Mouse (Mus musculus) stomach, embryonic 14.5 days (tissue): ENCODE measurements around the gene Anxa10. TPM values are rescaled to one million over a fixed set of nuclear protein-coding genes. Genes with fewer than 3 reads are reported as not detected.

ENCODE experiments used
- ATAC-seq: fragments of 200-750 bp; cut with Nextera tagmentation; 2 replicates; pipeline ENCODE4 v1.8.0; 2017; ENCODE audit warnings: low read depth, moderate TSS enrichment; ENCODE audit not compliant: insufficient number of reproducible peaks, insufficient read depth, low FRiP score
- H3K27ac ChIP-seq: fragments of 300-500 bp; sonication (generic); 2 replicates; pipeline ENCODE4 v1.5.1; 2014; ENCODE audit warnings: mild to moderate bottlenecking, low read length, moderate library complexity, mixed read lengths
- H3K27me3 ChIP-seq: fragments of 300-500 bp; sonication (generic); 2 replicates; pipeline ENCODE4 v1.6.1; 2014; ENCODE audit warnings: low read length, control low read depth, mixed read lengths; ENCODE audit not compliant: control insufficient read depth, insufficient read depth
- H3K36me3 ChIP-seq: fragments of 300-500 bp; sonication (generic); 2 replicates; pipeline ENCODE4 v1.6.1; 2014; ENCODE audit warnings: mild to moderate bottlenecking, control low read depth, low read length, moderate library complexity, mixed read lengths; ENCODE audit not compliant: control insufficient read depth, insufficient read depth
- H3K4me1 ChIP-seq: fragments of 300-500 bp; sonication (generic); 2 replicates; pipeline ENCODE4 v1.6.1; 2014; ENCODE audit warnings: low read length, control low read depth, mixed read lengths; ENCODE audit not compliant: control insufficient read depth, insufficient read depth
- H3K4me2 ChIP-seq: fragments of 300-500 bp; sonication (generic); replicated peaks from 2 replicates; pipeline ENCODE4 v1.6.1; 2014; ENCODE audit warnings: low read depth, low read length, control low read depth
- H3K4me3 ChIP-seq: fragments of 300-500 bp; sonication (generic); 2 replicates; pipeline ENCODE4 v1.5.1; 2014; ENCODE audit warnings: low read depth, low read length, control low read depth
- H3K9ac ChIP-seq: fragments of 300-500 bp; sonication (generic); replicated peaks from 2 replicates; pipeline ENCODE4 v1.6.1; 2014; ENCODE audit warnings: low read depth, mild to moderate bottlenecking, control low read depth, low read length, moderate library complexity, mixed read lengths
- H3K9me3 ChIP-seq: fragments of 300-500 bp; sonication (generic); 2 replicates; pipeline ENCODE4 v1.6.1; 2016; ENCODE audit warnings: low read depth, low read length, control low read depth; ENCODE audit not compliant: control insufficient read depth
- WGBS: fragments of 180-500 bp; shearing (Covaris S2); extraction: QIAGEN DNeasy Blood & Tissue Kit; methylation state at CpG from one replicate; pipeline ENCODE4 v1.1.7; 2014; 5-methylcytosine and 5-hydroxymethylcytosine counted together
- polyA plus RNA-seq: library from polyadenylated mRNA; unstranded; fragments of >200 nt; fragmentation: Nextera tagmentation; extraction: Ambion mirVana; gene quantifications from 2 replicates; pipeline ENCODE4 v1.2.1, GENCODE M21; 2014

The Anxa10 gene
- polyA plus RNA-seq = 61.5 and 75.2 TPM in 2 replicates

GRCm38 (mm10) chr8:62123098-62123497 is at the start of gene Anxa10:
Anxa10 (minus strand) TSS chr8:62123150.
- WGBS = 77% methylated on average over 2 of the region's 2 CpGs
- Histone ChIP-seq H3K36me3 (no peaks in the 10 kb centered on the region), H3K9ac (no peak within 1 kb of the TSS), H3K27ac (no peak within 1 kb of the TSS), H3K27me3 (no peaks in the 10 kb centered on the region), H3K9me3 (no peaks in the 10 kb centered on the region), H3K4me1 (no peaks in the 10 kb centered on the region), H3K4me2 (no peak within 1 kb of the TSS), H3K4me3 (no peak within 1 kb of the TSS)
- ATAC-seq = peak; percentile 80

GRCm38 (mm10) chr8:62132662-62133366 is 9.9 kb upstream of the Anxa10 start:
- H3K4me2 ChIP-seq = no peak overlapping the region
- 71% methylated on average over 3 of the region's 3 CpGs for WGBS

GRCm38 (mm10) chr8:62097213-62097612 is 25.7 kb downstream of the Anxa10 start:
- Histone ChIP-seq H3K27ac (no peak overlapping the region), H3K36me3 (no peaks in the 10 kb centered on the region), H3K4me2 (no peak overlapping the region), H3K27me3 (no peaks in the 10 kb centered on the region), H3K4me1 (no peaks in the 10 kb centered on the region), H3K4me3 (no peak overlapping the region), H3K9me3 (no peaks in the 10 kb centered on the region), H3K9ac (no peak overlapping the region)
- no peak for ATAC-seq
- 92% methylated on average over 2 of the region's 2 CpGs for whole genome bisulfite sequencing

More at GRCm38 (mm10) chr8:62132662-62133366, 9.9 kb upstream of the Anxa10 start:
- ATAC-seq = no peak
- Histone ChIP-seq H3K4me1 (no peaks in the 10 kb centered on the region), H3K9me3 (no peaks in the 10 kb centered on the region), H3K36me3 (no peaks in the 10 kb centered on the region), H3K27me3 (no peaks in the 10 kb centered on the region), H3K27ac (no peak overlapping the region), H3K9ac (no peak overlapping the region), H3K4me3 (no peak overlapping the region)

GRCm38 (mm10) chr8:62081804-62082203 is 41.1 kb downstream of the Anxa10 start:
- Histone ChIP-seq H3K9ac (no peak overlapping the region), H3K4me2 (no peak overlapping the region), H3K27ac (no peak overlapping the region), H3K4me1 (no peaks in the 10 kb centered on the region), H3K9me3 (no peaks in the 10 kb centered on the region), H3K27me3 (no peaks in the 10 kb centered on the region), H3K36me3 (no peaks in the 10 kb centered on the region), H3K4me3 (no peak overlapping the region)
- WGBS = 87% methylated on average over 2 of the region's 2 CpGs
- ATAC-seq = no peak

- no peak overlapping the region for H3K9ac ChIP-seq
- 0 out of 2 replicates have a peak, but pooled peaks have one; percentile 53 for ATAC-seq
- H3K27ac ChIP-seq = no peak overlapping the region
- H3K27me3 ChIP-seq = no peaks in the 10 kb centered on the region
- 38% methylated on average over 3 of the region's 3 CpGs for WGBS
- H3K4me2 ChIP-seq = no peak overlapping the region
- no peaks in the 10 kb centered on the region for H3K4me1 ChIP-seq
- H3K9me3 ChIP-seq = no peaks in the 10 kb centered on the region
- H3K36me3 ChIP-seq = no peaks in the 10 kb centered on the region
- no peak overlapping the region for H3K4me3 ChIP-seq
Measured at GRCm38 (mm10) chr8:62080195-62080802, 42.7 kb downstream of the Anxa10 start.

- ATAC-seq = no peak
- Histone ChIP-seq H3K9me3 (no peaks in the 10 kb centered on the region), H3K9ac (no peak overlapping the region), H3K27ac (no peak overlapping the region), H3K4me3 (no peak overlapping the region), H3K27me3 (no peaks in the 10 kb centered on the region), H3K36me3 (no peaks in the 10 kb centered on the region), H3K4me2 (no peak overlapping the region), H3K4me1 (no peaks in the 10 kb centered on the region)
Measured at GRCm38 (mm10) chr8:62068305-62068704, 54.6 kb downstream of the Anxa10 start.

GRCm38 (mm10) chr8:62060357-62060756 is 62.6 kb downstream of the Anxa10 start:
- ATAC-seq = no peak
- no peak overlapping the region for H3K27ac ChIP-seq
- H3K4me2 ChIP-seq = no peak overlapping the region

GRCm38 (mm10) chr8:62046809-62047208 is 76.1 kb downstream of the Anxa10 start:
- ATAC-seq = 0 out of 2 replicates have a peak, but pooled peaks have one; percentile 33
- Histone ChIP-seq H3K4me2 (no peak overlapping the region), H3K9me3 (no peaks in the 10 kb centered on the region), H3K27me3 (no peaks in the 10 kb centered on the region), H3K36me3 (no peaks in the 10 kb centered on the region), H3K9ac (no peak overlapping the region), H3K4me3 (no peak overlapping the region), H3K27ac (no peak overlapping the region), H3K4me1 (no peaks in the 10 kb centered on the region)
- 28% methylated on average over 2 of the region's 2 CpGs for WGBS

More at GRCm38 (mm10) chr8:62060357-62060756, 62.6 kb downstream of the Anxa10 start:
- H3K4me3 ChIP-seq = no peak overlapping the region
- no peaks in the 10 kb centered on the region for H3K4me1 ChIP-seq
- H3K9me3 ChIP-seq = no peaks in the 10 kb centered on the region
- H3K27me3 ChIP-seq = no peaks in the 10 kb centered on the region
- no peak overlapping the region for H3K9ac ChIP-seq
- no peaks in the 10 kb centered on the region for H3K36me3 ChIP-seq
